Mouse (Mus musculus): ENCODE measurements at regions not wholly inside any gene's neighbourhood (a gene's known extent, or its start where the extent isn't known, plus 50 kb on each side); places are given as distances from the start of the nearest gene placed in this dataset.

DNA sequence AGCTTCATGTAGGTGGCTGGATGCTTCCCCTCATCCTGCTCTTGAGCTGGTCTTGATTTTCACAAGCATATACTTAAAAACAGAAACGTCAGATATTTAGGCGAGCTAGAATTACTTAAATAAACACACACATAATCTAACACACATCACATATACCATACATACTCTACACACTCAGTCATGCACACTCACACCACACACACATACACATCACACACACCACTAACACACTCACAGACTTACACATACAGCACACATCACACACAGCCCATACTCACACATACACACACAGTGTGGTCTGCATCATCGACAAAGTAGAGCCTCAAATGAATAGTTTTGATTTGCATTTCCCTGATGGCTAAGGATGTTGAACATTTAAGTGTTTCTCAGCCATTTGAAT, 116.9 kb downstream of the Spry2 start:
- no peak for DNase-seq (ENCODE audit: low spot score in 2 of 2)

DNA sequence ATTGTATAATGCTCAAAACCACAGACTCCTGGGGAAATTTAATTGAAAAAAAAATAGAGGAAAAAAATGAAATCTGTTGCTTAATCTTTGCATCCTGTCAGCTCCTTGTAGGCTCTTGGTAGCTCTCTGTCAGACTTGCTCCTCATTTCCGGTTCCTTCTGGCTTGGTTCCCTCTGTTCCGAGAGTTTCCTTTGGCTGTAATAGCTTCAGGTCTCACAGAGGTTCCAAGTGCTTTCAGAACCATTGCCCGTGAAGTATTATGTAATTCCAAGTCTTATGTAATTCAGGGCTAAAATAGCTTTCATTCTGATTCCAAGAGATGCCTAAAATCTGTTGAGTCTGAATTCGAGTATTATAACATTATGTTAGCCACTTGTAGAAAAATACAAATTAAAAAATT, 117.3 kb downstream of the Spry2 start:
- DNase-seq (ENCODE audit: low spot score in 2 of 2) = no peak

DNA sequence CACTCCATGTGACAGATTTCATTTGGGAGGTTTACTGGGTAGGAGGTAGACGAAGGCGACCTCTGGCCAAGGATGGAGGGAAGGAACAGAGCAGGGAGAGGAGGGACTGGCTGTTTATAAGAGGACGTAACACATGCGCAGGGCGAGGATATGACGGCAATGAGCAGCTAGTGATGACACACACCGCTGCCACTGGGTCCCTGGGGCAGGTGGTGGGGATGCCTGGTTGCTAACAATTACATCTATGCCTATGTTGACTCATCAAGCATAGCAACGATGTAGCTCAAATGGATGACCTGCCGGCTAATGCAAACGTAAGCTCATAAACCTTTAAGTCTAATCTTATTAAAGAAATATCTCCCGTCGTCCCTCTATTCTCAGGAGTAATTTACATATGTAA, 122.9 kb downstream of the Spry2 start:
- no peak for DNase-seq (ENCODE audit: low spot score in 2 of 2)

DNA sequence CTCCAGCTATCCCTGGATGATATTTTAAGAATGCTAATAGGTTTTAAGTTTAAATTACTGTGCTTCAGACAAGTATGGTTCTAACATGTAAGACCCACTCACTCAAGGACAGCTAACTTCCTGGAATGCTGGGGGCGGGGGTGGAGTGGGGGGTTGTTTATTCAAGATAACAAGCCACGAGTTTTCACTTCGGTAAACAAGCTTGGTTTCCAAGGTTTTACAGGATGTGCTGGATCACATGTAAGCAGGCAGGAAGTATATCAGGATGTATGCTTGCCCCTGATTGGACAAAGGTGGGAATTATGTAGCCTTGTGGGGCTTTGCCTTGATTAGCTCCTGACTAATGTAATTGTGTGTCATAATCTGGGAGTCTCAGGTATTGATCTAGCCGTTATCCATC, 129.5 kb downstream of the Spry2 start:
- no peak for DNase-seq (ENCODE audit: low spot score in 2 of 2)

DNA sequence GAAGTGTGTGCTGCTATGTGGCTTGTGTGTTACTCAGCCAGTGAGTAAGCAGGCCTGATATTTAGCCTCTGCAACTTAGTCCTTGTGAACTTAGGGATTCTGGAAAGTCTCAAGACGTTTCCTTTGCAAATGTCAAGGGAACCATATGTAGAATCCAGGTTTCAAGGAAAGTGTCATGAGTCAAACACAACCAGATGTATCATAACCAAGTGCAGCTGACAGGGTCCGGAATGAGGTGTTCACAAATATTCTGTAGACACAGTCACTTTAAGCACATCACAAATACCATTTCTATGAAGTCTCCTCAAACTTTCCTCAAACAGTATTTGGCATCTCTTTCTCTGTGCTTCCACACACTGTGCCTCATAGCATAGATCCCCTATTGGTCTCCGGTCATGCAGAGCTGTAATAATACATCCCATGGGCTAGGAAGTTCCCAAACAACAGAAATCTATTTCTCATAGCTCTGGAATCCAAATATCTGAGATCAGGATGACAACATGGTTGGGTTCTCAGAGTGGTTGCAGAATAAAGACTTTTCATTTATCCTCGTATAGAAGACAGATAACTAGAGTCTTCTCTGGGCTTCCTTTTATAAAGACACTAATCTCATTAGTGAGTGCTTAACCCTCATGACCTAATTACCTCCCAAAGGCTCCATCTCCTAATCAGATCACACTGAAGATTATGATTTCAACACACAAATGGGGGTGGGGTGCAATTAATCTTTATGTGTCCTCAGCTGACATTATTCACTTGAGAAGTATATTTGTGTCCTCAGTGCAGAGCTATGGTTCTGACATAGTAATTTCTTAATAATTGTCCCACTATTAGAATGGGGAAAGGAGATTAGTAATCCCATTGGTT, 143.9 kb downstream of the Spry2 start:
- DNase-seq (ENCODE audit: low spot score in 2 of 2) = no peak

DNA sequence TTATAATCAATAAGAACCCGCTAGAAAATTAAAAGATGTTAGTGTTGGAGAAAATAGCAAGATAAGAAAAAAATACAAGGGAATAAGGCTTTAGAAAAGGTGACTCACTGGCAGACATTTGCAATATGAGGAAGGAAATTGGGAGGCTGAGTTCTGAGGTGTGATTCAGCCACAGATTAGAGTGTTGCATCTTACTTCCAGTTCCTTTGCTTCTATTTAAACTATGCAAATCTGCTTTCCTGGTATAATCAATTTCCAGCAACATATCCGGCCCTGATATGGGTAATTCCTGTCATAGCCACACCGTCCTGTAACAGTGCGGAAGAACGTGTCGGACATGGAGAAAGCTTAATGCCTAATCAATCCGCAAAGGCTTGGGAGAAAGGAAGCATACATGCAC, 144.9 kb downstream of the Spry2 start:
- DNase-seq (ENCODE audit: low spot score in 2 of 2) = no peak

DNA sequence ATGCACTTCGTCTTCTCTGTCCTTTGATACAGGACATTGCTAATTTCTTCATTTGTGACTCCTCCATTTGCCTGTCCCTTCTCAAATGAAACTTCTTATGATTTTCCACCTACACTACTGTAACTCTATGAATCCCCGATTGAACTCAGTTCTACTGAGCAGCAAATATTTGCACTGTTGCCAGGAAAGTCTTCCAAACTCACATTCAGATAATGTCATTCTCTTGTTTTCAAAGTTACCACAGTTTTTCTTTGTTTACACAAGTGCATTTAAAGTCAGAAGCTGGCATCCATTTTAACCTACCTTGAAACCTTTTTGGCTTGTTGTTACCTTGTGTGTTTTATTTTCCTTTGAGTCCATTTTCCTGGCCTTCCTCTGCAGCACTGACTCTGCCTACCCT, 152.0 kb downstream of the Spry2 start:
- DNase-seq (ENCODE audit: low spot score in 2 of 2) = no peak

DNA sequence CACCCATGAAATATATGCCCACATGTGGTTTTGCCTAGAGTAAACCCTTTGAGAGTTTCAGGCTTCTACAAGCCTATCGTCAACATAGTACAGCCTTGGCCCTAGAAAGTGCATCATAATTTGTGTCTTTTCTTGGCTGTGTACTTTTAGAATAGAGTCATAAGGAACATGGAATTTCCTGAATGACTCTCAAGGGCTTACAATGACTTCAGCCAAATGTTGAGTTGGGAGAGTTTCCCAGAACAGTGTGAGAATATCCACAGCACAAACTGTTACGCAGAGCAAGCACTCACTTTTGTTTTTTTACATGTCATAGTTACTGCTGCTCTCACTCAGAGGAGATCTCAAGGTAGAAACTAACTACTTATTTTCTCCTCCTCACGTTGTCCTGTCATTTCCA, 152.5 kb downstream of the Spry2 start:
- no peak for DNase-seq (ENCODE audit: low spot score in 2 of 2)

DNA sequence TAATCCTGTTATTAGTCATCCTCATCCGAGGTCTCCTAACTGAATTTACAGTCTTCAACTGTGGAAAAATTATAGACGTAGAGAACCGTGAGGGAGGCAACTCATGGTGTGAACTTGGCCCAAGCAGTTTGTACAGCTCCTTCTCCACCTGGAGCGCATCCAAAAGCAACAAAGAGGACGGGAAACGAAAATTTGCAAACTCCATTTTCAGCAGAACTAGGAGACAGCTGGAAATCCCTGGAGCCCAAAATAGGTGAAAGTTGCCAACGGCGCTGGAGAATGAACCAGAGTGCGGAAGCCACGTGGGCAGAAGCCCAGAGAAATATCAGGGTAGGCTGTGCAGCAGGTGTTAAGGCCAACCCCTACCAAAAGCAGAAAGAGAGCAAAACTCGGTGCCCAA, 155.7 kb downstream of the Spry2 start:
- no peak for DNase-seq (ENCODE audit: low spot score in 2 of 2)

DNA sequence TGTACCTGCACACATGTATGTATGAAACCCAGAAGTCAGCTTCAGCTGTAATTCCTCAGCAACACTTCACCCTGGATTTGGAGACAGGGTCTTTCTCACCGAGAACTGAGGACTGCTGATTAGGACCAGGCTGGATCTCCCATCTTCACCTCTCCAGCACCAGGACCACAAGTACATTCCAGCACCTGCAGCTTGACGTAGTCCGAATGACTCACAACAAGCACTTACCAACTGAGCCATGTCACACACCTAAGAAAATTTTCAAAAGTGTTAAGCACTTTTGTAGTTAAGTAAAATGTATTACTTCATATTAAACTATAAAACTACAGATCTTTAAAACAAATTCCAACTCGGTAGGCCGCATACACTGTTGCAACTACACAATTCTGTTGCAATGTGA, 158.1 kb downstream of the Spry2 start:
- DNase-seq (ENCODE audit: low spot score in 2 of 2) = no peak

DNA sequence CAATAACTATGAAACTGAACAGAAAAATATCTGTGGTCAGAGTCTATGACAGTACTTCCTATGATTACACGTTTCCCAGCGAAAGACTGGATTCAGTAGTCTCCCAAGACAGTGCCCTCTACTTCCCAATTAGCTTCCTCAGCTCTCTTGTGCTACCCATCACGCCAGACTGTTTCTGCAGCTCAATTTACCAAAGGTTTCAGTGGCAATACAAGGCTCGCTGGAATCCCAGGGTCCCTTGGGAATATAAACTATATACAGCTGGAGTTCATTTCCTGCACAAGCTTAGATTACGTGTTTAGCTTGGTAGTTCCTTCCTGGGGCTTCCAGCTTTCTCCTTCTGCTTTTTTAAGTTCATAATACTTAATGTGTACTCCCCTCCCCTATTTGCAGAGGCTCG, 160.3 kb downstream of the Spry2 start:
- DNase-seq (ENCODE audit: low spot score in 2 of 2) = no peak

DNA sequence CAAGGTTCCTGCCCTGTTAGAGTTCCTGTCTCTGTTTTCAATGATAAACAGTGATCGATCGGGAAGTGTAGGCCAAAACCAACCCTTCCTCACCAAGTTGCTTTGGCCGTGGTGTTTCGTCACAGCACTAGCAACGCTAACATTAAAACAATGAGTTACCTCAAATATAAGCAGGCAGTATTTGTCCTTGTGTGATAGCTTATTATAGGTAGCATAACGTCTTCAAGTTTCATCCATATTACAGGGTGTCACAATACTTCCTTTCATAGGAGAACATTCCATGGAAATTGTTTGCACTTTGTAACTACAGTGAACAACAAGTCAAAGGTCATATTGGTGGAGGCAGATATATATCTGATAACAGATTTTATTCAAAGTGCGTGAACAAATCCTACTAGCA, 162.3 kb downstream of the Spry2 start:
- no peak for DNase-seq (ENCODE audit: low spot score in 2 of 2)

DNA sequence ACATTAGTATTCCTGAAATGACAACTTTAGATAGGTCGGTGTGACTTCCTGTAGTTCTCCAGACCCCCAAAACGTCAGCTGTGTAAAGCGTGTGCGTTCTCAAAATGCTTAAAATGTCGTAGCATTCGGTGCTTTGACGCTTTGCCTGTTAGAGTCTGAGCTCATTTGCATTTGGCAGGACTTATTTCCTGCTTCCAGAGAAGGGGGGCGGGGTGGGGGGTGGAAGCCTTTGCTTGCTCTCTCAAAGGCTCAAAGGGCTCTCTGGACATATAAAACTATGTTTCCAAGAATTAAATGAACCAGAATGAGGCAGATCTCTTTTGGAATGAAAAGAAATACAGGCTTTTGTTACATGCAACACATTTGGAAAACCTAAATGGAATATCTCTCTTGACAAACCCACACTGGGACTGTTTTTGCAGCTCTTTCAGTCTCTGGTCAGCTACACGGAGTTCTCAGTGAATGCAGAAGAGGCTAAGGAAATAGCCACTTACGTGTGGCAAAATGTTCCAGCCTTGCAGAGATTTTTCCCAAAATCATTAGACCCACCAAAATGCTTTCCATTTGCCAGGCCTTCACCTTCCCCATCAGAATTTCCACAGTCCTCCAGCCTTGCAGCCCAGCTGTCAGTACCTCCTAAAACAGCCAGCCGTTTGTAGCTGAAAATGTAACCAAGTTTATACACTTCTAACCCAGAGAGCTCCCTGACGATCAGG, 163.4 kb downstream of the Spry2 start:
- peak; percentile 24 to 49 for DNase-seq (ENCODE audit: low spot score in 2 of 2)

DNA sequence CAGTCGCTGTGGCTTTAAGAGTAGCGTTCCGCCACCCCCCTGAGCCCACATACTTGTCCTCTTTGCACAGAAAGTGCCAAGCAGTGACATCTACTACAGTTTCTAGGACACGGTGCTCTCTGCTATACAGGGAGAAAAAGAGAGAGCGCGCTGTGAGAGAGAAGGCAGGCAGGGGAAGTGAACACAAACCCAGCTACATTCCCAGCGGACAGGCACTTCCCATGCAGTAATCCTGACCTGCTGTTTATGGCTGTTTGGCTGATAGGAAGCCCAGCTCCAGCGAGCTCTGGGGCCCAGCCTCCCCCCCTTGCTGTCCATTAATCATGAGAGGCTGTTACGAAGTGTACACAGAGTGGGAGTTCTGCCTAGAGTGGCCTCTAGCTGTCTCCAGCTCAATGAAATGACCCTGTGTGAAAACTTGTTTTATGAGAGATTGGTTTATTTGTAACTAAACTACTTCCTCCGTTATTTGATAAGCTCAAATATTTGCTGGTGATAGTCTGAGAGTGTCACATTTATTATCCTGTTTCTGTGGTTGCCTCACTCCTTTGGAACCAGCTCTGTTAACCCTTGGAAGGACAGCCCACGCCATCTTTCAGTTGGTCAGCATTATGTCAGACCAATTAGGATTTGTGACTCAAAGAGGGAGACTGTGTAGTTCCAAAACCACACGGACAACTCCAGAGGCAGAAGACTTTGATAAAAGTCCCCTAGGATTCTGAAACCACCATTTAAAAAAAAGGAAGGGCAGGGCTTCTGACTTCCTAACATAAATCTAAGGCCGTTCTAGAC, 164.2 kb downstream of the Spry2 start:
- peak; percentile 42 to 48 for DNase-seq (ENCODE audit: low spot score in 2 of 2)

DNA sequence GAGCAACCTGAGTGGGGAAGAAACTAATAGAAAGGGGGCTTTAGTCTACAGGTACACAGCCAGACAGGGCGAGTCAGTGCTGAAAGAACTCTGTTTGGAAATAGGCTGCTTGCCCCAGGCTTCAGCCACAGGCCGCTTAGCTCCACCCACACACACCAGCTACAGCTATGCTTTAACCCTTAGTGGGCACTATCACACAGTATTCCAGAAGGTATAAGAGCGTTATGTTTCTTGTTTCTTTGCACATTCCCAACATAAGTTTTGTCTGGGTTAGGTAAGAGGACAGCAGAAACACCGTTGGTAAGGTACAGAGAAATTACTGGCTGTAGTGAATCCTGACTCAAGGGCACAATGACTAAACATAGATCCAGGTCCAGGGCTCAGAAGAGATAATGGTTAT, 165.8 kb downstream of the Spry2 start:
- DNase-seq (ENCODE audit: low spot score in 2 of 2) = no peak

DNA sequence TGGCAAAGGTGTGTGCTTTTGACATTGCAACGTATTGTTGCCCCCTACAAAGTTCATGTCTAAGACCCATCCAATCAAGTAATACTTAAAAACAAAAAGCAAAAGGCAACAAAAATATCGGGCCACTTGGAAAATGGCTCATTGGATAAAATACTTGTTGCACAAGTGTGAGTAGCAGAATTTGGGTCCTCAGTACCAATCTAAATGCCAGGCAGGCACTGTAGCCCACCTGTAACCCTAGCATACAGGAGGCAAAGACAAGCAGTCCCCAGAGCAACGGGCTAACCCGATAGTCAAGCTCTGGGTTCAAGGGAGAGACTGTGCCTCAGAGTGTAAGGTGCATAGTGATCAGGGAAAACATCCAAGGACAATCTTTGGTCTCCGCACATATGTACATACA, 167.8 kb downstream of the Spry2 start:
- no peak for DNase-seq (ENCODE audit: low spot score in 2 of 2)

DNA sequence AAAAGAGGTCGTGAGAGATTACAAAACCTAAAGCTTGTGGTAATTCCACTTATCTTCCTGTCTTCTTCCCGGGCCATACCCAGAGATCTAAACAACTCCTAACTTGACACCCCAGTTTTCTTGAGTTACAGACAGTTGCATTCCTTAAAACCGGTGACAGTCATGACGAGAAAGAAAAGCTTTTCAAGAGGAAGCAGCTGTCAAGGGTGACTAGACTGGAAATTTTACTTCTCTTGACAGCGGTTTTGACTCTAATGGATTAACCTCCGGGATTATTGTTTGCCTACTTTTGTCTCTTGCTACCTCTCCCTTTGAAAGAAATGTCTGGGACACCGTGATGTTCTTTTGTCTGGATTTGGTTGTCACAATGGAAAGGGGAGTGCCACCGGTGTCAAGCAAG, 170.9 kb downstream of the Spry2 start:
- no peak for DNase-seq (ENCODE audit: low spot score in 2 of 2)

DNA sequence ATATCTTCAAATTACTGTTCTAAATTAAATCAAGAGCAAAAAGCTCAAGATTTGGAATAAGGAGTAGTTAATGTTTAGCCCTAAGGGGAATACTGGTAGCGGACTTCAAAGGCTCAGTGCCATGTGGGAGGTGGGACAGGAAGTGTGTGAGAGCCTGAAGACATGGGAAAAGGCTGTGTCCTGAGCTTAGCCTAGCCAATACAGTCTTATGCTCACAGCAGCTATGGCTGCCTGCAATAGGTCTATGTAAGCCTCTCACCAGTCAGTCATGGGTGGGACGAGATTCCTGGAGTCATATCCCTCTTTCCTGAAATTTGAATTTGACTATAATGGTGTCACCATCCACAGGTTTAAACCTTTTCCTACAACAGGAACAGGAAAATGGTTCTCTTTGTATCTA, 173.7 kb downstream of the Spry2 start:
- DNase-seq (ENCODE audit: low spot score in 2 of 2) = no peak

DNA sequence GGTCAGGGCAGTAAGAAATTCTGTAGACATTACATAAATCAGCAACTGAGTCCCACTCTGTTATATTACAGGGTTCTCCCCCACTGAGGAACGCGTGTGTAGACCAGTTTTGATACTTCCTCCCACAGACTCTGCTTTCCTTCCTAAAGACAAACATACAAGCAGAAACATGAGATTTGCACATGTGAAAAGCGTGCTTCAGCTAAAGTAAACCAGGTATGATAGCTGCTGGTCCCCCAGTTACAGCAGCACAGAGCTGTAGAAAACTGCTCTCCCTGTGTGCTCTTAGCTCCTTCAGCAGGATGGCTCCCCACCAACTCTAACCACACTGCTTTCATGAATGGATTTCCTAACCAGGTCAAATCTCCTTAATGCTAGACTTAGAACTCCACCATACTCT, 175.0 kb downstream of the Spry2 start:
- DNase-seq (ENCODE audit: low spot score in 2 of 2) = no peak

DNA sequence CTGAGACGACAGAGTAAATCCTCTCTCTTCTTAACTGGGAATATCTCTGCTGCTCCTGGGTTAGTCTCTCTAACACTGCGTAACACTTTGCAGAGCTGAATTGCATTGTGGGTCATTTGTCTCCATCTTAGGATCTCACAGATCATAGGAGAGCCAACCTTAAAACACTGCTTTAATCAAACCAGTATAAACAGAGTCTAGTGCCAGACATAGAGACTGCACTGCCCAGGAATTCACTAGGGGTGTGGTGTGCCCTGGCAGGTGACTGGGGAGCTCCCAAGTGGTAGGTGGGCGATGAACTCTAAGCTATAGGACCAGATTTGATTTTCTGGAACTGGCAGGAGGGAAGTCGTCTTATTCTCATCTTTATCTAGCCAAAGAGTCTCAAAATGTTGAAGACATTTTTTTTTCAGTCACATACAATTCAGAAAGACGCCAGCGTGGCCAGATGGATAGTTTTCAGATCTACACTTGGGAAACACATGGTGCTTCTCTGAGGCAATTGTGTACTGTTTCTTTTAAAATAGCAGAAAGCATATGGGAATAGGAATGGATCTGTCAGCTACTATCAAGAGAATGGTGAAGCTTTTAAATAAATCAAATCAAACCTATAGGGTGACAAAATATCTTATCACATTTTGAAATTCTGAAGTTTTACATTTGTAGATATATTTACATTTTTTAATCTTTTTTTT, 175.7 kb downstream of the Spry2 start:
- no peak for DNase-seq (ENCODE audit: low spot score in 2 of 2)

DNA sequence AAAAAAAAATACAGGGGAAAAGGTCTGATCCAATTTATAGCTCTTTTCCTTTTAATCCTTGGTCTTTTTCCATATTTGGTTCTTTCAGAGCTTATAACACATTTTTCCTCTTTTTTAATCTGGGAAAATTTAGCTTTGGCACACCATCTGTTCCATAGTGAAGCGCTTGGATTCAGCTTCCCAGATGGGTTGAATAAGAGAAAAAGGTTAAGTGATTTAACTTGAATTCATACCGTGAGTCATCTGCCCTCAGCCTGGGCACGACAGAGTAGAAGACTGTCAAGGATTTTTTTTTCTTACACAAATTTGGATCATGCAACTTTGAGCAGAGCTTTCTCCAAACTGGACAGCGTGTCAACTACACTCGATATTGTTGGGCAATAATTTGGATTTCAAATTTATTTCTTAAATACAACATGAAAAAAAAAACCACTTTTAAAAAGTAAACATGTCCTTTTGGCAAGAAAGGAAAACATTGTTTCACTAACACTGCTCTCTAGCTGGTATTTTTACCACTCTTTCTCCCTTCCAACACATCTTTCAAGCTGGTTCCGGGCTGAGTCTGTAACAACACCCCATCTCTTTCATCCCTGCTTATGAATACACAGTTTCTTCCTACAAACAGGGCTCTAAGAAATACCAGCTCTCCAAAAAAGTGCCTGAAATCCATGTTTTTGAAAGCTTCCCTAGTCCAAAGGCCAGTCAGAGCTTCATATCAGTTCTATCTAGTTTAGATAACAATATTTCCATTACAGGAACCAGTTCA, 177.8 kb downstream of the Spry2 start:
- DNase-seq (ENCODE audit: low spot score in 2 of 2) = no peak
